Mouse (Mus musculus) macrophage (primary cell): Measurements from ENCODE around the gene Plekhh1. TPM values are rescaled to one million over a fixed set of nuclear protein-coding genes. Genes with fewer than 3 reads are reported as not detected.

Source experiments
- H3K27ac ChIP-seq: fragments of 350-480 bp; formaldehyde crosslinking; 2 replicates; pipeline ENCODE4 v1.9.0; 2021
- H3K36me3 ChIP-seq: fragments of 350-480 bp; formaldehyde crosslinking; 2 replicates; pipeline ENCODE4 v1.9.0; 2021; ENCODE audit errors: inconsistent target
- H3K4me3 ChIP-seq: fragments of 350-480 bp; formaldehyde crosslinking; 2 replicates; pipeline ENCODE4 v1.9.0; 2021; ENCODE audit errors: inconsistent target
- H3K79me2 ChIP-seq: fragments of 350-480 bp; formaldehyde crosslinking; 2 replicates; pipeline ENCODE4 v1.9.0; 2021; ENCODE audit errors: inconsistent target
- whole genome bisulfite sequencing: methylation state at CpG from one replicate; pipeline ENCODE4 v1.1.7; 2026; ENCODE audit warnings: inconsistent platforms; ENCODE audit not compliant: missing documents; 5-methylcytosine and 5-hydroxymethylcytosine counted together
- polyA plus RNA-seq: library from polyadenylated mRNA; stranded (reverse); fragments of 250-400 nt; gene quantifications from 3 replicates; pipeline ENCODE4 v1.2.4, GENCODE M21; 2018; ENCODE audit warnings: inconsistent platforms
- total RNA-seq, 78 experiments: library from RNA; depleted of rRNA; stranded (reverse); fragments of 250-400 nt; gene quantifications; 1 replicate in 9 of 78; 2 replicates in 24 of 78; 3 replicates in 43 of 78; 4 replicates in 2 of 78; pipeline ENCODE4 v1.2.4; 2018; ENCODE audit warnings: inconsistent platforms in 56 of 78

Gene Plekhh1
- total RNA-seq (2018; cell fraction: chromatin; rRNA removed): under 1 TPM in 21 of 26 experiments, not detected in 5; 0.12 to 0.92 (median 0.30) TPM
- total RNA-seq (2018; cell fraction: cytosol; rRNA removed): under 1 TPM in 19 of 26 experiments, not detected in 7; under 0.01 to 0.19 (median 0.05) TPM
- total RNA-seq (2018; cell fraction: nucleus; rRNA removed): under 1 TPM in 14 of 26 experiments, not detected in 12; 0.06 to 0.37 (median 0.22) TPM
- 0.03 to 0.05 TPM in 2 of 3 replicates, not detected in the other for polyA plus RNA-seq

DNA sequence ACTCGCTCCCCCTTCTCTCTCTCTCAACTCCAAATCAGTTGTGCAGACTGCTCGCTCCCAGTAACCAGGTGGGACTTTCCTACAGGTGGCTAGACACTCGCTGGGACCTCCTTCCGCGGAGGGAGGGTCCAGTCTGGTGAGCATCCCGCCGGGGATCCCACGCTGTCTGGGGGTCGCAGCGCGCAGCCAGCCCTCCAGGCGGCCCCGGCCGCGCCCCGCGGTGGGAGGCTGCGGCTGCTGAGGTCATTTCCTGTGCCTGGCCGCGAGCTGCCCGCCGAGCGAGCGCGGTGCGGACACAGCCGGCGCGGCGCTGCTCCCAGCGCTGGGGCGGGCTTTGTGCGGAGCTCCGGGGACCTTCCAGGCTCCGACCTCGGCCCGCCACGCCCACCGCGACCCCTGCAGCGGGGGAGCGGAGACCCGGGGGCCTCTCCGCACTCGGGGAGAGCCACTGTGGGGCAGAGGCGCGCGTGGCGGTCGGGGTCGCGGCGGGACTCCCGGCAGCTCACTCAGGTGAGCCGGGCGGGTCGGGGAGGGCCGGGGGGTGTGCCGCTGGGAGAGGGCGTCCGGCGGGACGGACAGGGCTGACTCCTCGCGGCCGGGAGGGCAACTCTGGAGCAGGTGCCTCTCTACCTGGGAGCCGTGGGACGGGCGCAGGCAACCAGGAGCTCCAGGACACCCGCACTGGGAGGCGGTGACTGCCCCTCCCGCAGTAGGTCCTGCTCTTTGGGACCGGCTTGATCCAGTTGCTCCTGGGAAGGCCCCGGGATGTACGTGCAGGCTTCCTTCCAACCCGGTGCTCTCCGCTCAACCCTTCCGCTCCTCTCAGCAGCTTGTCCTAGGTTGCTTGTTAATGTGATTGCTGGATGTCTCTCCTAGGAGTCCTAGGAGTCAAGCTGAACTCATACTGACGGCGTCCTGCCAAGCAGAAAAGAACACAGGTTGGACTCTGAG is at the start of gene Plekhh1:
Gene Plekhh1, plus strand, starts transcription at position 253 of the 951 bp plus-strand sequence.
- H3K27ac ChIP-seq: no peak within 1 kb of the TSS
- 2% methylated on average over 79 of the region's 80 CpGs for WGBS
- H3K79me2 ChIP-seq: no peaks in the 10 kb centered on the region
- H3K36me3 ChIP-seq: no peaks in the 10 kb centered on the region
- no peak within 1 kb of the TSS; the same call in 1 of the 2 replicates for H3K4me3 ChIP-seq

- H3K4me3 ChIP-seq: peak overlapping the region; percentile 67
- WGBS: 2% methylated on average over 5 of the region's 5 CpGs
- H3K27ac ChIP-seq: peak overlapping the region; percentile 91
- peaks cover 39% of the 10 kb centered on the region for H3K79me2 ChIP-seq
- peaks cover 20% of the 10 kb centered on the region for H3K36me3 ChIP-seq
Observed at GRCm38 (mm10) chr12:78980683-78981091, 48.3 kb upstream of the Plekhh1 start.

DNA sequence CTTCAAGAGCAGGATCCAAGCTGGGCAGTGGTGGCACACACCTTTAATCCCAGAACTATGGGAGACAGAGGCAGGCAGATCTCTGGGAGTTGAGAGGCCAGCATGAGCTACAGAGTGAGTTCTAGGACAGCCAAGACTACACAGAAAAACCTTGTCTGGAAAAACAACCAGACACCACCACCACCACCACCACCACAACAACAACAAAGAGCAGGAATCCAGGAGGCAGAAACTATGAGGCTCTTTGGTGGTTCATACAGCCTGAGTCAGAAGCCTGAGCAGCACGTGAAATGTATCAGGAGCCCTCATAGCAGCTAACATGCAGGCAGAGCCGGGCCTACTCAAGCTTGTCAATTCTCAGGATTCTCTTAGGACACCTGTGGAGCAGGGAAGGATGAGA is 47.8 kb upstream of the Plekhh1 start:
- 71% methylated on average over 2 of the region's 2 CpGs for WGBS
- peak overlapping the region; percentile 91 for H3K27ac ChIP-seq
- H3K4me3 ChIP-seq: peak overlapping the region; percentile 67; the same call in 1 of the 2 replicates
- H3K79me2 ChIP-seq: peaks cover 38% of the 10 kb centered on the region
- peaks cover 16% of the 10 kb centered on the region for H3K36me3 ChIP-seq

- 86% methylated on average over 9 of the region's 9 CpGs for WGBS
- no peak overlapping the region for H3K4me3 ChIP-seq
- peaks cover 34% of the 10 kb centered on the region for H3K79me2 ChIP-seq
- peaks cover 7% of the 10 kb centered on the region for H3K36me3 ChIP-seq
- H3K27ac ChIP-seq: peak overlapping the region; percentile 91; the same call in 1 of the 2 replicates
Observed at GRCm38 (mm10) chr12:78981938-78982825, 46.8 kb upstream of the Plekhh1 start.

DNA sequence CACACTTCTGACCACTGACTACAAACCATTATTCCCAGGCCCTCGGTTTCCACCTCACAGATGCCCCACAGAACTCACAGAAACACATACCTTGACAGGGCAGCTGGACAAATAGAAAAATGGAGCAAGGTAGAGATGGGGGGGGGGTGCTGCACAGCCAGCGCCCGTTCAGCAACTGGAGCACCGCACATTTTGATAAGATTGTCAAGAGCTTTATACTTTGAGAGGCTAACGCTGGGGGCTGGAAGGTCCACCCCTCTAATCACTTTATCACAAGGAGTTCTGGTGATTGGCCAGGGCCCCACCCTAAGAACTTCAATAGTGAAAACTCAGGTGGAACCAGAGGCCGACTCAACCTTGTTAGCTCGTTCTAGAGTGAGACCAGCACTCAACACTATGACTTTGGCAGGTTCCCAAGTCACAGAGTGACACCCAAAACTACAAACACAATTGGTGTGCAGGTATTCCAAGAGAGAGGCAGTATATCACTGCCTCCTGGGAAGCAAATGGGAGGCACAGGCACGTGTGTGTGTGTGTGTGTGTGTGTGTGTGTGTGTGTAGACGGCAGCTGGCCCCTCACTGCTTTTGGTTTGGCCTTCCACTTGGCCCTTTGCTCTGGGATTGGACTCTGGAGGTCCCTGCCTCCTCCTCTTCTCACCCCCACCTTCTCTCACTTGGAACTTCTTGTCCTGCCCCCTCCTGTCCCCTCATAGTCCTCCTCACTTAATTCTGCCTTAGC is 45.5 kb upstream of the Plekhh1 start:
- peaks cover 21% of the 10 kb centered on the region for H3K79me2 ChIP-seq
- H3K36me3 ChIP-seq: no peaks in the 10 kb centered on the region
- 89% methylated on average over 9 of the region's 9 CpGs for WGBS
- no peak overlapping the region for H3K4me3 ChIP-seq
- no peak overlapping the region for H3K27ac ChIP-seq

DNA sequence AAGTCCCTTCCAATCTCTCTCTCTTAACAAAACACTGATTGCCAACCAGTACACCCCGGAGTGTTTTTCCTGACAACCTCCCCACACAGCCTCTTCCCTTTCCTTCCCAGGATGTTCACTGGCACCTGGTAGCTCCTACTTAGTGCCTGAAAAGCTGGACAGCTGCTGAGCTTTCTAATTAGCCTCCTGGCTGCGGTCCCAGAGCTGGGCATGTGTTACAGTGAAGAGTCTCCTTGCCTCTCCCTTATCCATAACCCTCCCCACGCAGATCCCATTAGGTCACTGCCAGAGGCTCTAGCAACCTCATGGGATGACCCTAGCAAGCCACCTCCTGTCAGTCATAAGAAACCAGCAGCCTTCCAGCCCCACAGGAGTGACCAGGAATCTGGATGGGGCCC is 44.9 kb upstream of the Plekhh1 start:
- peaks cover 16% of the 10 kb centered on the region for H3K79me2 ChIP-seq
- no peak overlapping the region for H3K27ac ChIP-seq
- WGBS: 89% methylated on average over 3 of the region's 3 CpGs
- no peaks in the 10 kb centered on the region for H3K36me3 ChIP-seq
- H3K4me3 ChIP-seq: no peak overlapping the region

DNA sequence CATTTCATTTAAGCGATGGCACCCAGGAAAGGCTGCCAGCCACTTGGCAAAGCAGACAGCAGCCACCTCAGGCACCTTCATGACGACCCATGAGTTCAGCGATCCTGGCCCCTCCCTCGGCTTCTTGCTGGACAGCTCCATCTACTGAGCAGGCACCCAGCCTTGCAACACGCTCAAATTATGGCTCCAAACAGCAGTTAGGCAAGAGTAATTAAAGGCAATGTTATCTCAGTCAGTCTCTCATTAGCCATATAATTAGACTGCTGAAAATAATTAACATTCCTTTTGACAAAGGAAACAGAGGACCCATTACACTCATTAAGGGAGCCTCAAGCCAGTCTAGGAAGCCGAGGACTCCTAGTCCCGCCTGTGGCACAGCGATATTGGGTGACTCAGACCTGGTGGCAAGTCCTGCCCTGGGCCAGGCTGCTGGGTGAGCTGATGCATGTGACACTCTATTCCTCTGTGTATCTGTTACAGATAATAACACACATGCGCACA is 41.3 kb upstream of the Plekhh1 start:
- Histone ChIP-seq H3K27ac (no peak overlapping the region), H3K79me2 (no peaks in the 10 kb centered on the region), H3K36me3 (no peaks in the 10 kb centered on the region), H3K4me3 (no peak overlapping the region)
- 87% methylated on average over 9 of the region's 9 CpGs for WGBS

GRCm38 (mm10) chr12:78996271-78996670 is 32.7 kb upstream of the Plekhh1 start:
- Histone ChIP-seq H3K27ac (no peak overlapping the region), H3K79me2 (no peaks in the 10 kb centered on the region), H3K36me3 (no peaks in the 10 kb centered on the region), H3K4me3 (no peak overlapping the region)
- WGBS: 83% methylated on average over 3 of the region's 4 CpGs

DNA sequence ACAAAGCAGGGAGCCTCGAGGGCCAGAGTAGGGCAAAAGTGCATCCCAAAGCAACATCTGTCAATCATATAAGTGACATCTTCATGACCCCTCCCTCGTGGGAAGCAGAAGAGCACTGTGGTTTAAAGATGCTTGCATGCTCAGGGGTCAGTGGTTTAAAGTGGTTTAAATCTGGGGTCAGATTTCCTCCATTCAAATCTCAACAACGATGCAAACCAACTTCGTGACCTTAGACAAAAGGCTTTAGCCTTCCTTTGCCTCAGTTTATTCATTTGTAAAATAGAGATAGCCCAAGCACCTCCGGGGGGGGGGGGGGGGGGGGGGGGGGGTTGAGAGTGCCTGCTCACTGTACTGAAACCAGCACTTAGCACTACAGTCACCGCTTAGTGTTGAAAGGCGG is 32.3 kb upstream of the Plekhh1 start:
- Histone ChIP-seq H3K27ac (no peak overlapping the region), H3K36me3 (no peaks in the 10 kb centered on the region), H3K4me3 (no peak overlapping the region), H3K79me2 (no peaks in the 10 kb centered on the region)
- WGBS: 79% methylated on average over 5 of the region's 7 CpGs

DNA sequence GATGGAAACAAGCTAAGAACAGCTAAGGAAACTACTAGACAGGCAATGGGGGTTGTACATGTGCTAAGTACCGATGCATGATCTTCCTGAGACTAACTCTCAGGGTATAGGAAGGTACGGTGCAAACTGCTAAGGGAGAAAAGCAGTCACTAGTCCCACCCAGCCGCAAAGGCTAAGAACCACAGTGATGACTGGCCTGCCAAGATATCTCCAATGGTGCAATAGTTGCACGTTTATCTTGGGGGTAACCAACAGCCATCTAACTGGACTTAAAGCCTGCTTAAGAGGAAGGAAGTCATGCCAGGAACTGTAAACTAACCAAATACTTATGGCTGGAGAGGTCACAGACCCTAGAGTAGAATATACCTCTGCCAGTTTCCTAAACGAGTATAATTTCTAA is 26.6 kb upstream of the Plekhh1 start:
- Histone ChIP-seq H3K36me3 (no peaks in the 10 kb centered on the region), H3K79me2 (no peaks in the 10 kb centered on the region), H3K4me3 (no peak overlapping the region), H3K27ac (no peak overlapping the region)
- 13% methylated on average over 5 of the region's 5 CpGs for WGBS

- 89% methylated on average over 3 of the region's 3 CpGs for WGBS
- H3K79me2 ChIP-seq: no peaks in the 10 kb centered on the region
- H3K36me3 ChIP-seq: no peaks in the 10 kb centered on the region
- no peak overlapping the region for H3K4me3 ChIP-seq
- H3K27ac ChIP-seq: no peak overlapping the region
Observed at GRCm38 (mm10) chr12:79002978-79003377, 26.0 kb upstream of the Plekhh1 start.

- Histone ChIP-seq H3K36me3 (no peaks in the 10 kb centered on the region), H3K4me3 (no peak overlapping the region), H3K27ac (no peak overlapping the region), H3K79me2 (no peaks in the 10 kb centered on the region)
- 80% methylated on average over 4 of the region's 5 CpGs for WGBS
Observed at GRCm38 (mm10) chr12:79005456-79005855, 23.5 kb upstream of the Plekhh1 start.

- no peaks in the 10 kb centered on the region for H3K36me3 ChIP-seq
- H3K27ac ChIP-seq: no peak overlapping the region
- peak overlapping the region; percentile 54 for H3K4me3 ChIP-seq
- WGBS: 33% methylated on average over 9 of the region's 9 CpGs
- no peaks in the 10 kb centered on the region for H3K79me2 ChIP-seq
Observed at GRCm38 (mm10) chr12:79006076-79006475, 22.9 kb upstream of the Plekhh1 start.
